Mouse (Mus musculus): ENCODE results near the gene Lsm4. TPM values are rescaled to one million over a fixed set of nuclear protein-coding genes. Genes with fewer than 3 reads are reported as not detected.

Lsm4 gene
- polyA plus RNA-seq, 1 experiment from 2014 or later = 271 TPM

DNA sequence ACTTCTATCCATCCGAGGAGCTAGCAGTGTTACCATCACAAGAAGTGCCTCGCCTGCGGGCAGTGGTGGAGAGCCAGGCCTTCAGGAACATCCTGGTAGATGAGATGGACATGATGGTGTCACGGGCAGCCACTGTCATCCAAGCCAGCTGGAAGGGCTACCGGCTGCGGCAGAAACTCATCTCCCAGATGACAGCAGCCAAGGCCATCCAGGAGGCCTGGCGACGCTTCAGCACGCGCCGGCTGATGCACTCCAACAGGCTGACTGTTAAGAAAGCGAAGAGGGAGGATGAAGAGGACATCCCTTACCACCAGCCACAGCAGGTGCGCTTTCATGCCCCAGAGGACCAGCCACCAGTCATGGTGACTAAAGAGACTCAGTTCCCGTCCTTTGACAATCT is 35.2 kb downstream of the Lsm4 start:
- Histone ChIP-seq H3K4me2 (no peak overlapping the region), H3K27ac (no peak overlapping the region), H3K9me3 (no peaks in the 10 kb centered on the region), H3K4me1 (no peaks in the 10 kb centered on the region), H3K27me3 (replicated peaks) (no peaks in the 10 kb centered on the region), H3K4me3 (replicated peaks) (no peak overlapping the region), H3K9ac (no peak overlapping the region), H3K36me3 (no peaks in the 10 kb centered on the region)
- 88% methylated on average over 14 of the region's 14 CpGs for WGBS
- ATAC-seq (ENCODE audit: insufficient read depth, low FRiP score, low read depth) = no peak

DNA sequence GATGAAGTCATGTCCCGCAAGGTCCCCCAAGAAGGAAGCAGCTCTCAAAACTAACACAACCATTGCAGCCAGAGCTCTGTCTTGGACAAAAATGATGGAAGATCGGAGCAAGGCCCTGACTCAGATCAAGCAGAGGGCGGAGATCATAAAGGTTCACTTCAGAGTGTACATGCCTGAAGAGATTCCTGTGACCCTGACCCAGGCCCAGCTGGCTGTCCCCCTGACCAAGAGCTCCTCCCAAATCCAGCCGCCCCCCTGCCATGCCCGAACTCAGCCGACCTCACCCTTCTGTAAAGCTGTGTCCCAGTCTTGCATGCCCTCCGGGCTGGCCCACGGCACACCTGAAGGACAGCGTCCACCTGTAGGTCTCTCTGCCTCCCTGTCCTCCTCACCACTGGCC is 36.7 kb downstream of the Lsm4 start:
- Histone ChIP-seq H3K4me3 (replicated peaks) (no peak overlapping the region), H3K4me2 (no peak overlapping the region), H3K4me1 (no peaks in the 10 kb centered on the region), H3K27ac (no peak overlapping the region), H3K27me3 (replicated peaks) (no peaks in the 10 kb centered on the region), H3K36me3 (no peaks in the 10 kb centered on the region), H3K9ac (no peak overlapping the region), H3K9me3 (no peaks in the 10 kb centered on the region)
- WGBS = 85% methylated on average over 9 of the region's 9 CpGs
- ATAC-seq (ENCODE audit: insufficient read depth, low FRiP score, low read depth) = no peak

DNA sequence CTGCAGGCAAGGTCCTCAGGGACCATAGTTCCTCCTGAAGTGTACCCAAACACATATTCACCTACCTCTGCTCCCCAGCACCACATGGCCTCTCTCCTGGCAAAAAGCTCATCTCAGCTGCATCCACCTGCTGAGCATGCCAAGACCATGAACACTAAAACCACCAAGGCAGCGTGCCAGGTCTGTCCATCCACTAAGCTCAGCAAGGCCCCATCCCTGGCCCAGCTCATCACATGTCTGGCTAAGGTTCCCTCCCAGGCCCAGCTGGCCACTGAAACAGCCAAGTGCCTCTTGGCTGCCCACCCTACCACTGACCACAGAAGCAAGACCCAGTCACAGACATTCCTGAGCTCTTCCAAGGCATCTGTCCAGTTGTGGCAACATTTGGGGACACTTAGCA is 37.2 kb downstream of the Lsm4 start:
- Histone ChIP-seq H3K9me3 (no peaks in the 10 kb centered on the region), H3K9ac (no peak overlapping the region), H3K27me3 (replicated peaks) (no peaks in the 10 kb centered on the region), H3K4me1 (no peaks in the 10 kb centered on the region), H3K4me3 (replicated peaks) (no peak overlapping the region), H3K36me3 (no peaks in the 10 kb centered on the region), H3K27ac (no peak overlapping the region), H3K4me2 (no peak overlapping the region)
- WGBS = 87% methylated on average over 1 of the region's 1 CpGs
- ATAC-seq (ENCODE audit: insufficient read depth, low FRiP score, low read depth) = no peak

DNA sequence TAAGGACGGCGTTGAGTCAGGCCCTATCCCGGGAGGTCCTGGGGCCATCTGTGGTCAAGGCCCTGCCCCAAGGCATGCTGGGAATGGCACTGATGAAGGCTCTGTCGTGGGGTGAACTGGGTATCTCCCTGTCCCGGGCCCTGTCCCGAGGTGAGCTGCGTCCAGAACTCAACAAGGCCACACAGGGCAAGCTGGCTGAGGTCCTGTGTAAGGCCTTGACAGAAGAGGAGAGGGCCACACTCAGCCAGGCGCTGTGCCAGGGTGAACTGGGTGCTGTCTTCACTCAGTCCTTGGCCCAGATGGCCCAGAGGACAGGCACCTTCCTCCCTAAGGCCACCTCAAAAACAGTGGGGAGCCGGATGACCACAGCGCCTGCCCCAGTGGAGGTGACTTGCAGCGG is 38.0 kb downstream of the Lsm4 start:
- WGBS = 88% methylated on average over 11 of the region's 11 CpGs
- no peak overlapping the region for H3K4me2 ChIP-seq

DNA sequence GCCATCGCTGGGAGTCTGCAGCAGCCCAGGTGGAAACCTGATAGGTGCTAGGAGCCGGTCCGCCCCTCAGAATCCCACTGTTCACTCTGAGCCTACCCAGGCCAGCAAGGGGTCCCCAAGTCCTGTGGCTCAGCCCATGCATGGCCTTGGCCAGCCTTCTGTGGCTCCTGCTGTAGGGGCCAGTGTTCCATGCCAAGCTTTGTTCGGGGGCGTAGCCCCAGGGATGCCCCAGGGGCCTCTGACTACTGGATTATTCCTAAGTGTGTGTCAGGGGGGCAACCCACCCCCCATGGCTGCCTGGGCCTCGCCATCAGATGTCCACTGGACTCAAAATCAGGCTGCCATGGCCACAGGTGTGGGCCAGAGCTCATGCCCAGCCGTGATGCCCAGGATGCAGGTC is 40.9 kb downstream of the Lsm4 start:
- Histone ChIP-seq H3K27ac (no peak overlapping the region), H3K9me3 (no peaks in the 10 kb centered on the region), H3K9ac (no peak overlapping the region), H3K36me3 (no peaks in the 10 kb centered on the region), H3K27me3 (replicated peaks) (0 out of 2 replicates have a peak, but pooled peaks cover 5% of the 10 kb centered on the region), H3K4me1 (no peaks in the 10 kb centered on the region), H3K4me2 (no peak overlapping the region), H3K4me3 (replicated peaks) (no peak overlapping the region)
- ATAC-seq (ENCODE audit: insufficient read depth, low FRiP score, low read depth) = no peak
- WGBS = 76% methylated on average over 7 of the region's 7 CpGs

More for the DNA sequence above, 38.0 kb downstream of the Lsm4 start:
- ATAC-seq (ENCODE audit: insufficient read depth, low FRiP score, low read depth) = no peak
- Histone ChIP-seq H3K27me3 (replicated peaks) (no peaks in the 10 kb centered on the region), H3K27ac (no peak overlapping the region), H3K4me3 (replicated peaks) (no peak overlapping the region), H3K4me1 (no peaks in the 10 kb centered on the region), H3K9ac (no peak overlapping the region), H3K9me3 (no peaks in the 10 kb centered on the region), H3K36me3 (no peaks in the 10 kb centered on the region)

DNA sequence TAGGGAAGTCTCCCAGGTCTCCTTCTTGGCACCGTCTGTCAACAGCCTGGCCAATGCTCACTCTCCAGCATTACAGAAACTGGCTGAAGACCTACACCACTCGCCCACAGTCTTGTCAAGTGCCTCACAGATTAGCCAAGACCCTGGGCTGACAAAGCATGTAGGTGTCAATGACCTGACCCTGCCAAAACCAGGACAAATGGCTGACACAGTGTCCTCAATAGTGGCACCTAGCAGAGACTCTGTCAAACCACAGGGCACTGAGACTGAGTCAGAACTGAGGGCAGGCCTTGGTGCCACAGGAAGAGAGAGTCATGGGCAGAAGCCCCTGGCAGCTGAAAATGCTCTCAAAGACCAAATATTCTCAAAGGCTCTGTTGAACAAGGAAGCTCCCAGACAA is 42.0 kb downstream of the Lsm4 start:
- no peak overlapping the region for H3K4me3 ChIP-seq (replicated peaks)
- no peak overlapping the region for H3K9ac ChIP-seq
- WGBS = 55% methylated on average over 2 of the region's 2 CpGs
- no peak overlapping the region for H3K27ac ChIP-seq
- 0 out of 2 replicates have a peak, but pooled peaks cover 5% of the 10 kb centered on the region for H3K27me3 ChIP-seq (replicated peaks)
- H3K4me1 ChIP-seq = no peaks in the 10 kb centered on the region
- no peak for ATAC-seq (ENCODE audit: insufficient read depth, low FRiP score, low read depth)
- no peaks in the 10 kb centered on the region for H3K36me3 ChIP-seq
- no peak overlapping the region for H3K4me2 ChIP-seq
- H3K9me3 ChIP-seq = no peaks in the 10 kb centered on the region

DNA sequence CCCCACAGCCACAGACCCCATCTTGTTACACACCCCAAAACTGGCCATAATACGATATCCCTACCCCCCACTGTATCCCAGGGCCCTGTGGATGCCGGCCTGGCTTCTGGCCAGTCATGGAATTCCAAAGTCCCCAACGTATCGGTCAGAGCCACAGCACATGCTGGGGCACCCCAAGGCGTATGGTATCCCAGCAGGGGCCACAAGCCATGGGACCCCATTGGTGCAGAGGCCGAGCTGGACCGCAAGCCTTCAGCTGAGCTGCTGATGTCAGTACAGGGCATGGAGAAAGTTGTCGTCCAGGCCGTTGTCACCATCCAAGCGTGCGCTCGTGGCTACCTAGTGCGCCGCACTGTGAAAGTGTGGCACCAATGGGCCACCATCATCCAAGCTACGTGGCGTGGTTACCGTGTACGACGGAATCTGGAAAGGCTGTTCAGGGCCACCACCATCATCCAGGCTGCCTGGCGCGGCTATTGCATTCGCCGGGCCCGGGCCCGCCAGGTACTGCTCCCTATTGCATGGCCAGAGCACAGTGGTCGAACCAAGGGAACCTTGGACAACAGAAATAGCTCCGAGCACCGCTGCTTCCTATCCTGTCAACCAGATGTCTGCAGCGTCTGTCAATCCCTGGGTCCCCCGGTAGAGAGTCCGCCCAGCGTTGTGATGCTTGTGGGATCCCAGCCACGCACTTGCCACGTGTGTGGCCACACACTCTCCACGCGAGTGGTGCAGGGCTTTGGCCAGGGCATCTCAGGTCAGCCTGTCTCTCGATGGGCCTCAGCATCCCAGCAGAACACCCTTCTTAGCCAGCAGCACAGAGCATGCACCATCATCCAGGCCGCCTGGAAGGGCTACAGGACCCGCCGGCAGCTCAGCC is 43.7 kb downstream of the Lsm4 start:
- H3K9me3 ChIP-seq = no peaks in the 10 kb centered on the region
- WGBS = 81% methylated on average over 40 of the region's 40 CpGs
- no peak overlapping the region for H3K4me2 ChIP-seq
- H3K4me3 ChIP-seq (replicated peaks) = no peak overlapping the region
- ATAC-seq (ENCODE audit: insufficient read depth, low FRiP score, low read depth) = no peak
- H3K27ac ChIP-seq = no peak overlapping the region
- H3K4me1 ChIP-seq = no peaks in the 10 kb centered on the region
- no peak overlapping the region for H3K9ac ChIP-seq
- no peaks in the 10 kb centered on the region for H3K36me3 ChIP-seq
- 0 out of 2 replicates have a peak, but pooled peaks cover 5% of the 10 kb centered on the region for H3K27me3 ChIP-seq (replicated peaks)

DNA sequence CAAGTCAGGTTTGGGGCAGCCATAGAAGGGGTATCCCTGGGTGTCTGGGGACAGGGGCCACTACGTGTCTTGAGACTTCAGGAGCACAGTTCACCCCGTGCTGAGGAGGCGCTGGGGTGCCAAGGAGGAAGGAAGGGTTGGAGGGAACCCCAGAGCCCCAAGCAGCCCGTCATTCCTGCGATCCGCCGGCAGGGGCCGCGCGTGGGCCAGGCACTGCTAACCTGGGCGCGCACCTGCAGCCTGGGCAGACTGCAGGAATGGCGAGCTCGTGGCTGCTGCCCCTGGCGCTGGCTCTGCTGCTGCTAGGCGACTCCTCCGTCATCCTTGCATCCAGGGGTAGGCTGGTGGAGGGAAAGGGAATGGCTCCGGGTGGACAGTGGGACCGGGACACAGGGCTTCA is 45.2 kb downstream of the Lsm4 start, which contains the start of gene Gm3336:
Gene Gm3336 (plus strand): TSS at position 247 of the 400 bp plus-strand sequence.
- Histone ChIP-seq H3K4me1 (no peaks in the 10 kb centered on the region), H3K9ac (no peak within 1 kb of the TSS), H3K9me3 (no peaks in the 10 kb centered on the region), H3K36me3 (no peaks in the 10 kb centered on the region), H3K27ac (no peak within 1 kb of the TSS), H3K4me3 (replicated peaks) (no peak within 1 kb of the TSS), H3K4me2 (no peak within 1 kb of the TSS; the same call in 1 of the 2 replicates), H3K27me3 (replicated peaks) (0 out of 2 replicates have a peak, but pooled peaks cover 5% of the 10 kb centered on the region)
- ATAC-seq (ENCODE audit: insufficient read depth, low FRiP score, low read depth) = peak; percentile 21; the same call in 1 of the 2 replicates
- 3% methylated on average over 18 of the region's 19 CpGs for WGBS

DNA sequence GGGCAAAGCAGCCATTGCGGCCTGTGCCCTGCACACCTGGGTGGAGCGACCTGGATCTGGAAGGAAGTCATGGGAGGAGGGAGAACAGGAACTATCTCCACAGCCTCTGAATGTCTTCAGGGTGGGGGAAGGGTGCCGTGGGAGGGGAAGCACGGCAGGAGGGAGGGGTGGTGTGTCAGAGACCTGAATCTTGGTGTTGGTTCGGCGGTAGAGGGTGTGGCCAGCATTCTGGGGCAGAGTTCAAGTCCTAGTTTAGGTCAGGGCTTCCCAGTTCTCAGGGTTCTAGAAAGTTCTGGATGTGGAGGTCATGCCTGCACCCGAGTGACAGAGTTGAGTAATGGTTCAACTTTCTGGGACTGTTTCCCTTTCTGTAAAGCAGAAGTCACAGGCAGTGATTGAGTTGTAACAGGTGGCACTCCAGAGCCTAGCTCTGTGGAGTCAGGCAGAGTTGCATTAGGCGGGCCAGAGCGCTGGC is 46.8 kb downstream of the Lsm4 start:
- no peak overlapping the region for H3K9ac ChIP-seq
- 48% methylated on average over 9 of the region's 9 CpGs for WGBS
- no peak overlapping the region for H3K4me3 ChIP-seq (replicated peaks)
- no peak for ATAC-seq (ENCODE audit: insufficient read depth, low FRiP score, low read depth)
- H3K4me2 ChIP-seq = no peak overlapping the region
- no peaks in the 10 kb centered on the region for H3K9me3 ChIP-seq
- no peaks in the 10 kb centered on the region for H3K36me3 ChIP-seq
- 0 out of 2 replicates have a peak, but pooled peaks cover 5% of the 10 kb centered on the region for H3K27me3 ChIP-seq (replicated peaks)
- no peaks in the 10 kb centered on the region; the same call in 1 of the 2 replicates for H3K4me1 ChIP-seq
- no peak overlapping the region for H3K27ac ChIP-seq

DNA sequence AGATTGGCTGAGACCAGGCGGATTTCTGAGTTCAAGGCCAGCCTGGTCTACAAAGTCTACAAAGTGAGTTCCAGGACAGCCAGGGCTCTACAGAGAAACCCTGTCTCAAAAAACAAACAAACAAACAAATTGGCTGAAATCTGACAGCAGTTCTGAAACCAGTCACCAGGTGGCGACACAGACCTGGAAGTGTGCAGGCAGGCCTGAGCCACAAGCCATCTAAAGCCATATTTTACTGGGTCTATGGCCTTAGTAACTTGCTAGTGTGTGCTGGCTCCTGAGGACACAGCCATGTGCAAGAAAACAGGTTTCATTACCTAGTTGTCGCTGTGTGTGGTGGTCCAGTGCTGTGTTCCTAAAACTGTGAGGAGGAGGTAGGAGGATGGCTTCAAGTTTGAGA is 47.7 kb downstream of the Lsm4 start:
- Histone ChIP-seq H3K4me3 (replicated peaks) (no peak overlapping the region), H3K9me3 (no peaks in the 10 kb centered on the region), H3K9ac (no peak overlapping the region), H3K27me3 (replicated peaks) (0 out of 2 replicates have a peak, but pooled peaks cover 5% of the 10 kb centered on the region), H3K36me3 (no peaks in the 10 kb centered on the region), H3K4me1 (no peaks in the 10 kb centered on the region; the same call in 1 of the 2 replicates), H3K27ac (no peak overlapping the region), H3K4me2 (no peak overlapping the region)
- no peak for ATAC-seq (ENCODE audit: insufficient read depth, low FRiP score, low read depth)
- 8% methylated on average over 3 of the region's 3 CpGs for WGBS

DNA sequence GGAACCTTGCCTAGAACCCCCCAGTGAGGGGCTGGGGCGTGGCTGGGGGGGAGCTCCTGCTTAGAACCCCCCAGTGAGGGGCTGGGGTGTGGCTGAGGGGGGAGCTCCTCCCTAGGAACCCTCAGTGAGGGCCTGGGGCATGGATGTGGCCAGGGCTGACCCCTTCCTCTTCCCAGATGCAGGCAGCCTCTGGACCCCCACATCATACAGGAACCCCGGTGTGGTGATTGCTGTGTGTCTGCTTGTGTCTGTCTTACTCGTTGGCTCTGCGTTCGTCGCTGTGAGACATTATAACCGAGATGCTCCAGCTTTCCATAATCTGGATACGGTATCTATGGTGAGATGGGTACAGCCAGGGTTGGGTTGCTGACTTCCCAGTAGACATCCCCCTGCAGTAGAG is 48.6 kb downstream of the Lsm4 start:
- WGBS = 85% methylated on average over 8 of the region's 8 CpGs
- H3K27ac ChIP-seq = no peak overlapping the region
- H3K27me3 ChIP-seq (replicated peaks) = 0 out of 2 replicates have a peak, but pooled peaks cover 7% of the 10 kb centered on the region
- no peaks in the 10 kb centered on the region for H3K36me3 ChIP-seq
- ATAC-seq (ENCODE audit: insufficient read depth, low FRiP score, low read depth) = no peak
- H3K9ac ChIP-seq = no peak overlapping the region
- H3K9me3 ChIP-seq = no peaks in the 10 kb centered on the region
- H3K4me2 ChIP-seq = no peak overlapping the region
- H3K4me1 ChIP-seq = no peaks in the 10 kb centered on the region; the same call in 1 of the 2 replicates
- no peak overlapping the region for H3K4me3 ChIP-seq (replicated peaks)

DNA sequence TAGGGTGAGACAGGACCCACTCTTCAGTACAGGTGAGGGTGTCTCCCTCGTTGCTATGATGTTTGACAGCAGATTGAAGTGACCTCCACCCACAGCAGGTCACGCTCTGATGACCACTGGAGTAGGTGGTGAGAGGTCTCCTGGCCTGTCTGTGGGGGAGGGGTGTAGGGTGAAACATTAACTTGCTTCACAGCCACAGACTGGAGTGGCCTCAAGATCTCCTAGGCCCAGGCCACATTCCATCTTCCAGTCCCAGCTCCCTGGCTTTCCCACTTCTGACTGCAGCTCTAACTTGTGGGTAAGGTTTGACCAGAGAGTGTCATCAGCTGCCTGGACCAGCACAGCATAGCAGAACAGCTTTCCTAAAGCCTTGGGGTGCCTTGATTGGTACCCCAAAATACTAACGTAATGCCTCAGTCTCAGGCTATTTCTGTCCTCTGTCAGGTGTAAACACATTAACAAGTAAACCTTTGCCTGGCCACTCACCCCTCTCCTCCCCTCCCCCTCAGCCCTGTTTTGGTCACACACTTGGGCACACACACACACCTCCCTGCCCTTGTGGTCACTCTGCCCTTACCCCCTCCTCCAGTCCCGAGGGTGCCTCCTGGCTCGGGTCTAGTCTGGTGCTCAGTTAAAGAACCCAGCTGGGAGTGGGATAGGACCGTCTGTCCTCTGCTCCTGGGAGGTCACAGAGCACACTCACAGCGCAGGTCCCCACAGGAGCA is 50.6 kb downstream of the Lsm4 start, which contains the start of gene Pde4c:
Gene Pde4c (plus strand): TSS at position 235 of the 725 bp plus-strand sequence.
- 49% methylated on average over 7 of the region's 7 CpGs for WGBS
- ATAC-seq (ENCODE audit: insufficient read depth, low FRiP score, low read depth) = peak; percentile 43; the same call in 1 of the 2 replicates
- Histone ChIP-seq H3K4me2 (no peak within 1 kb of the TSS), H3K27ac (no peak within 1 kb of the TSS), H3K9ac (no peak within 1 kb of the TSS), H3K9me3 (no peaks in the 10 kb centered on the region), H3K36me3 (no peaks in the 10 kb centered on the region), H3K4me1 (no peaks in the 10 kb centered on the region; the same call in 1 of the 2 replicates), H3K4me3 (replicated peaks) (no peak within 1 kb of the TSS), H3K27me3 (replicated peaks) (0 out of 2 replicates have a peak, but pooled peaks cover 5% of the 10 kb centered on the region)

Measured in stomach, embryonic 15.5 days (tissue).